In the genomic region with DNA sequence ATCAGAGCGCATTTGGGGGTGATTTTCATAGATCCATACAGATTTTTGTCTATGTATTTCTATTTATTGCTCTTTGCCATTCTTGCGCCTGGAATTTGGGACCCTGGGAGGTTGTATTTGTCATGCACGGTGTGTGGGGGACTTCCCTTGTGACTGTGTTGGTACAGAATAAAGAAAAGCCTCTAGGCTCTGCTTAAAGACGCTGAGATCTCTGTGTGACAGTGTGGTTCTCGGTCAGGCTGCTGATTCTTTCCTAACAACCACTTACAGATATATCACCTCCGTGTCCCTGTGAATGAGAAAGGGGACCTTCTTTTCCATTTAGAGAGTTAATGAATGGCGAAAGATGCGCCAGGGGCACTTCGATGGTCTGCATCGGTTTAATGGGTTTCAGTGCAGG, we compare ENCODE assay signal across 8 mouse cellular contexts. TPM values are rescaled to one million over a fixed set of nuclear protein-coding genes. Genes with fewer than 3 reads are reported as not detected.
DNase-seq lines count a peak whose midpoint lies in the region; ATAC-seq and TF ChIP-seq lines count a peak whose summit lies in the region.
"Had no signal": no experiment of that assay in that cellular context is flagged by ENCODE, and none has a peak within 500 bp of the region (broad histone marks: within the 10 kb centered on the region; RNA-seq: fewer than 3 reads in every experiment).

No protein-coding gene starts in this region.

- intact Hi-C loops in left cerebral cortex, postnatal 14 days (cut with DNase I), result no loop called here

- no peaks in the 10 kb centered on the region for H3K9me3 ChIP-seq in hindbrain, embryonic 10.5 days
- H3K9me3 ChIP-seq in liver, embryonic 15.5 days (replicated peaks), result no peaks in the 10 kb centered on the region

- WGBS in hindbrain, embryonic 10.5 days, result 11% methylated on average over 10 of the region's 10 CpGs
- 35% methylated on average over 10 of the region's 10 CpGs for WGBS in liver, embryonic 15.5 days (ENCODE audit: insufficient replicate concordance)

- no peaks in the 10 kb centered on the region for H3K27me3 ChIP-seq in testis, adult 2 months (ENCODE audit: control insufficient read depth, insufficient read depth, low read length)
- no peaks in the 10 kb centered on the region for H3K27me3 ChIP-seq in hindbrain, embryonic 10.5 days (ENCODE audit: insufficient read depth, poor library complexity, severe bottlenecking)
- H3K27me3 ChIP-seq in liver, embryonic 15.5 days, result peaks cover 24% of the 10 kb centered on the region

- no peak for ATAC-seq in liver, embryonic 15.5 days (ENCODE audit: insufficient read depth)

- H3K4me3 ChIP-seq in testis, adult 2 months (ENCODE audit: control insufficient read depth, low read depth, low read length), result peak overlapping the region; percentile 35
- peak overlapping the region; percentile 46 for H3K4me3 ChIP-seq in hindbrain, embryonic 10.5 days
- peak overlapping the region; percentile 20 for H3K4me3 ChIP-seq in liver, embryonic 15.5 days (replicated peaks)

- H3K4me1 ChIP-seq in testis, adult 2 months (ENCODE audit: control insufficient read depth, insufficient read depth, low read length), result peaks cover 2% of the 10 kb centered on the region; the same call in 1 of the 2 replicates
- peaks cover 36% of the 10 kb centered on the region for H3K4me1 ChIP-seq in hindbrain, embryonic 10.5 days (replicated peaks)
- H3K4me1 ChIP-seq in liver, embryonic 15.5 days (replicated peaks), result peaks cover 2% of the 10 kb centered on the region; the same call in 1 of the 2 replicates

- TF ChIP-seq CTCF in testis, adult 2 months (IDR thresholded peaks at IDR 0.05; ENCODE audit: control insufficient read depth, insufficient read depth, insufficient replicate concordance, low read depth, low read length), result no peak

- peak overlapping the region; percentile 43 for H3K4me2 ChIP-seq in liver, embryonic 15.5 days

- DNase-seq in testis, postnatal 10 days (ENCODE audit: low spot score), result no peak
- DNase-seq in hindbrain, embryonic 10.5 days (ENCODE audit: low spot score), result no peak
- no peak for DNase-seq in layer of hippocampus, adult 11-12 months (ENCODE audit: low spot score)
- no peak for DNase-seq in left cerebral cortex, postnatal 14 days (ENCODE audit: low spot score in 2 of 2)
- DNase-seq in layer of hippocampus, adult 9-11 months, result no peak
- DNase-seq: cerebellum, postnatal 25 days had no signal

- no peak overlapping the region for H3K27ac ChIP-seq in testis, adult 2 months (ENCODE audit: control insufficient read depth, insufficient read depth, low read depth, low read length)
- peak overlapping the region; percentile 82 for H3K27ac ChIP-seq in hindbrain, embryonic 10.5 days
- no peak overlapping the region for H3K27ac ChIP-seq in liver, embryonic 15.5 days (replicated peaks)

- no peak overlapping the region for H3K9ac ChIP-seq in liver, embryonic 15.5 days

- no peak for TF ChIP-seq POLR2A in testis, adult 2 months (IDR thresholded peaks at IDR 0.05; ENCODE audit: control insufficient read depth, low read depth, low read length)

- no peaks in the 10 kb centered on the region for H3K36me3 ChIP-seq in testis, adult 2 months (ENCODE audit: control insufficient read depth, insufficient read depth, low read length)
- H3K36me3 ChIP-seq in hindbrain, embryonic 10.5 days, result no peaks in the 10 kb centered on the region
- H3K36me3 ChIP-seq in liver, embryonic 15.5 days (replicated peaks), result no peaks in the 10 kb centered on the region

RNA-seq across cellular contexts. Expression of a gene that starts 7.8 kb away (rescaled TPM):
- 25.4 and 36.5 TPM in 2 replicates for polyA plus RNA-seq in testis, adult 2 months (2012; rRNA removed)
- polyA plus RNA-seq in hindbrain, embryonic 10.5 days (2016; fragmentation: Nextera tagmentation; extraction: Ambion mirVana), result 22.0 and 24.3 TPM in 2 replicates
- 4.5 and 4.7 TPM in 2 replicates for polyA plus RNA-seq in liver, embryonic 15.5 days (2015; fragmentation: Nextera tagmentation; extraction: Ambion mirVana)
- under 1 TPM; 0.66 to 0.79 TPM for total RNA-seq in left cerebral cortex, postnatal 14 days (2021)
